Mouse (Mus musculus): Measurements from ENCODE around the gene Orc4. TPM values are rescaled to one million over a fixed set of nuclear protein-coding genes. Genes with fewer than 3 reads are reported as not detected.
"Not testable (repeated sequence)": the region's sequence is repeated elsewhere in the genome, so short reads cannot be mapped to it uniquely, and the experiment has no call there.

The Orc4 gene
- polyA plus RNA-seq, 1 experiment from 2014 or later = 26.0 TPM

DNA sequence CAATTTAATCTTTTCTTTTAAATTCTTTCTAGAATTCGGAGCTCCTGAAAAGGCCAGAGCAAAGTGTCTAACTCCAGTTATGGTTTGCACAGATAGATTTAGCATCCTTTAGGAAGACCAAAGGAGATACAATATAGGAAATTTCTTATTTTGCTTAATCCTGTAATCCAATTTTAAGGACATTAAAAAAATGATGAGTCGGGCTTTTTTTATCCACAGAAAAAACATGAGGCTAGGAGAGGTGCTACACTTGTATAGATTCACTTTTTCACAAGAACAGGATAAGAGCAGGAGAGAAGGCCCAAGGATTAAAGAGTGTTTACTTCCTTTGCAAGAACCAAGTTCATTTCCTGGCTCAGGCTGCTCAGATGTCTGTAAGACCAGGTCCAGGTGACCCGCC, 54.9 kb downstream of the Orc4 start:
- Histone ChIP-seq H3K4me1 (ENCODE audit: insufficient read depth) (no peaks in the 10 kb centered on the region), H3K9me3 (ENCODE audit: low read length) (no peaks in the 10 kb centered on the region), H3K27me3 (ENCODE audit: insufficient read depth, low read length) (no peaks in the 10 kb centered on the region), H3K36me3 (replicated peaks; ENCODE audit: insufficient read depth, low read length) (peaks cover 10% of the 10 kb centered on the region), H3K4me3 (ENCODE audit: low read depth, low read length) (no peak overlapping the region), H3K9ac (replicated peaks) (no peak overlapping the region), H3K27ac (ENCODE audit: low read depth) (no peak overlapping the region), H3K4me2 (ENCODE audit: low read depth, low read length) (no peak overlapping the region)
- TF ChIP-seq EP300 (IDR thresholded peaks at IDR 0.05; ENCODE audit: low read depth) = no peak
- no peak for TF ChIP-seq CTCF (IDR thresholded peaks at IDR 0.05; ENCODE audit: low read depth)
- WGBS (ENCODE audit: insufficient replicate concordance) = 83% methylated on average over 3 of the region's 3 CpGs
- no peak for DNase-seq
- ATAC-seq = no peak

DNA sequence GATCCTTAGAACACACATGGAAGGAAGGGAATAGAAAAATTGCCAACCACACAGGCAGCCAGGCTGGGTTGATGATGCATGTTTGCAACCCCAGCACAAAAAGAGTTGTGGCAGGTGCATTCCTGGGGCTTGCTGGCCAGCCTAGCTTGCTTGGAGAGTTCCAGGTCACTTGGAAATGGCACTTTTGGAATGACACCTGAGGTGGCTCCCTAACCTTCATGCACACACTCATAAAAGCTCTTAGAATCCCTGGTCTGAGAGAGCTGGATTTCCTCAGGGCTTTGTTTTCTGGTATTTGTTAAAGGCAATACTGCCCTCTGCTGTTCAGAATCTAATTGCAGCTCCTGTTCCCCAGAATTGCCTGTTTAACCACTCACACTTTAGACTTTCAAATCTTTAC, 64.1 kb downstream of the Orc4 start:
- Histone ChIP-seq H3K9me3 (ENCODE audit: low read length) (no peaks in the 10 kb centered on the region), H3K27ac (ENCODE audit: low read depth) (no peak overlapping the region), H3K4me1 (ENCODE audit: insufficient read depth) (no peaks in the 10 kb centered on the region), H3K36me3 (replicated peaks; ENCODE audit: insufficient read depth, low read length) (no peaks in the 10 kb centered on the region), H3K4me2 (ENCODE audit: low read depth, low read length) (no peak overlapping the region), H3K4me3 (ENCODE audit: low read depth, low read length) (no peak overlapping the region), H3K27me3 (ENCODE audit: insufficient read depth, low read length) (no peaks in the 10 kb centered on the region), H3K9ac (replicated peaks) (no peak overlapping the region)
- ATAC-seq = no peak
- TF ChIP-seq EP300 (IDR thresholded peaks at IDR 0.05; ENCODE audit: low read depth) (no peak), CTCF (IDR thresholded peaks at IDR 0.05; ENCODE audit: low read depth) (peak; percentile 73)
- peak; percentile 43 for DNase-seq

DNA sequence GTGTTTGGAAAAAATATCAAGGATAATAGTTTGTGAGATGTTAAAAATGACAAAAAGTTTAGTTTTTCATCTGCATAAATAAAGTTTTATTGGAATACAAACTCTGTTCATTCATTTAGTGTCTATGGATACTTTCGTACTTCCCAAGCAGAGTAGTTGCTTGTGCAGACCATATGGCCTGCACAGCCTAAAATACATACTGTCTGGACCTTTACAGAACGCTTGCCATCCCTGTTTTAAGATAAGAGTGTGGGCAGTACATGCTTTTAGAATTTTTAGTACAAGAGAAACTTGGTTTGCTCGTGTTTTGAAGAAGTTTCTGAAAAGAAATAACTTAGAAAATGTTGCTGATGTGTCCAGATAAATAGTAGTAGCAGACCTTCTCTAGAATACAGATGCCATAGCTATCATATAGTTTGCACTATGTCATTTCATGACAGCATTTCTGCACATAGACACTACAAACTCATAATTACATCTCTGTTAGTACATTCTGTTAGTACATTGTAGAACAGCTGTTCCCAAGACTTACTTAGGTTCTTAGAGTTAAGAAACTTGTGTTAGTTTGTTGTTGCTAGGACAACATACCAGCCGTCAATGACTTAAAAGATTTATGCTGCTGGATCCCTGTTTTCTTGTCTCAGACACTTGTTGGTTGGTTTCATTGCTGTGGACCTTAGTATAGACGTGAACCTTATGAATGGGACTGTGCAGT, 81.7 kb downstream of the Orc4 start:
- no peak overlapping the region for H3K4me2 ChIP-seq (ENCODE audit: low read depth, low read length)
- H3K4me1 ChIP-seq (ENCODE audit: insufficient read depth) = no peaks in the 10 kb centered on the region
- ATAC-seq = no peak
- WGBS (ENCODE audit: insufficient replicate concordance) = 75% methylated on average over 5 of the region's 5 CpGs
- no peaks in the 10 kb centered on the region for H3K9me3 ChIP-seq (ENCODE audit: low read length)
- no peaks in the 10 kb centered on the region for H3K36me3 ChIP-seq (replicated peaks; ENCODE audit: insufficient read depth, low read length)
- DNase-seq = no peak
- H3K4me3 ChIP-seq (ENCODE audit: low read depth, low read length) = no peak overlapping the region
- H3K9ac ChIP-seq (replicated peaks) = no peak overlapping the region
- H3K27me3 ChIP-seq (ENCODE audit: insufficient read depth, low read length) = no peaks in the 10 kb centered on the region
- no peak overlapping the region for H3K27ac ChIP-seq (ENCODE audit: low read depth)
- TF ChIP-seq EP300 (IDR thresholded peaks at IDR 0.05; ENCODE audit: low read depth) = no peak
- TF ChIP-seq CTCF (IDR thresholded peaks at IDR 0.05; ENCODE audit: low read depth) = no peak

DNA sequence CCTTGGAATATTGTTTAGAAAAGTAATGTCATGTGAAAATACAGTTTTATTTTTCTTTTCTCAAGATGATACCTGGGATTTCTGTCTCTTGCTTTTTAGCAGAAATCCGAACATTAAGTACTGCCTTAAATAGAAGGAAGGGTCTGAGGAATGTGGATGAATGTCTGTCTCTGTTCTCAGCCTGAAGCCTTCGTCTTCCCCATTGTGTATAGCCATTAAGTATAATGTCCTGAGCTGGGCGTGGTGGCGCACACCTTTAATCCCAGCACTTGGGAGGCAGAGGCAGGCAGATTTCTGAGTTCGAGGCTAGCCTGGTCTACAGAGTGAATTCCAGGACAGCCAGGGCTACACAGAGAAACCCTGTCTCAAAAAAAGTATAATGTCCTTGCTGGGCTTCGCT, 84.5 kb downstream of the Orc4 start:
- 75% methylated on average over 6 of the region's 6 CpGs for WGBS (ENCODE audit: insufficient replicate concordance)
- not testable (repeated sequence) for H3K36me3 ChIP-seq (replicated peaks; ENCODE audit: insufficient read depth, low read length); H3K9ac ChIP-seq (replicated peaks); H3K4me2 ChIP-seq (ENCODE audit: low read depth, low read length); H3K4me3 ChIP-seq (ENCODE audit: low read depth, low read length); DNase-seq; H3K27ac ChIP-seq (ENCODE audit: low read depth); H3K9me3 ChIP-seq (ENCODE audit: low read length); ATAC-seq; H3K4me1 ChIP-seq (ENCODE audit: insufficient read depth); H3K27me3 ChIP-seq (ENCODE audit: insufficient read depth, low read length)

Other genes with a start within 250 kb of the Orc4 start
- 3.7 and 3.9 TPM in 2 replicates for gene Acvr2a, start 136.2 kb downstream of the Orc4 start, polyA plus RNA-seq (2015; fragmentation: Nextera tagmentation; extraction: Ambion mirVana)
- gene Mbd5, start 769 bp downstream of the Orc4 start, polyA plus RNA-seq (2015; fragmentation: Nextera tagmentation; extraction: Ambion mirVana) = 5.2 and 5.4 TPM in 2 replicates